Mouse (Mus musculus) forebrain, embryonic 10.5 days (tissue): ENCODE results near the gene Zfp691. TPM values are rescaled to one million over a fixed set of nuclear protein-coding genes. Genes with fewer than 3 reads are reported as not detected.

Experiments
- DNase-seq: peaks from one replicate; pipeline ENCODE4 v3.0.0-alpha.2; 2017; ENCODE audit warnings: low spot score; ENCODE audit errors: extremely low spot score
- H3K27ac ChIP-seq: fragments of 300-500 bp; sonication (generic); 2 replicates; pipeline ENCODE4 v1.5.1; 2016; ENCODE audit warnings: mild to moderate bottlenecking
- H3K27me3 ChIP-seq: fragments of 300-500 bp; sonication (generic); 2 replicates; pipeline ENCODE4 v1.6.1; 2016; ENCODE audit warnings: mild to moderate bottlenecking; ENCODE audit not compliant: poor library complexity, severe bottlenecking
- H3K36me3 ChIP-seq: fragments of 300-500 bp; sonication (generic); replicated peaks from 2 replicates; pipeline ENCODE4 v1.6.1; 2016; ENCODE audit warnings: mild to moderate bottlenecking, moderate library complexity
- H3K4me1 ChIP-seq: fragments of 300-500 bp; sonication (generic); 2 replicates; pipeline ENCODE4 v1.6.1; 2016
- H3K4me3 ChIP-seq: fragments of 300-500 bp; sonication (generic); 2 replicates; pipeline ENCODE4 v1.5.1; 2016; ENCODE audit warnings: mild to moderate bottlenecking, moderate library complexity
- H3K9me3 ChIP-seq: fragments of 300-500 bp; sonication (generic); 2 replicates; pipeline ENCODE4 v1.6.1; 2016; ENCODE audit warnings: mild to moderate bottlenecking, moderate library complexity
- WGBS: fragments of 180-500 bp; shearing (Covaris S2); methylation state at CpG from one replicate; pipeline ENCODE4 v1.1.7; 2016; 5-methylcytosine and 5-hydroxymethylcytosine counted together
- polyA plus RNA-seq: library from polyadenylated mRNA; unstranded; fragments of >200 nt; fragmentation: Nextera tagmentation; extraction: Ambion mirVana; gene quantifications from 2 replicates; pipeline ENCODE4 v1.2.1, GENCODE M21; 2016

Gene Zfp691
- 10.5 and 10.6 TPM in 2 replicates for polyA plus RNA-seq

- H3K27me3 ChIP-seq: no peaks in the 10 kb centered on the region
- WGBS: under 1% methylated on average over 40 of the region's 40 CpGs
These were observed at the start of gene Zfp691 for GRCm38 (mm10) chr4:119173851-119174453. TSS of gene Zfp691 (minus strand) at chr4:119174195.

GRCm38 (mm10) chr4:119223696-119224095, 49.7 kb upstream of the Zfp691 start:
- 89% methylated on average over 1 of the region's 1 CpGs for WGBS
- no peak overlapping the region for H3K4me3 ChIP-seq
- H3K27ac ChIP-seq: no peak overlapping the region
- no peaks in the 10 kb centered on the region for H3K27me3 ChIP-seq
- peaks cover 54% of the 10 kb centered on the region for H3K36me3 ChIP-seq
- peak; percentile 35 for DNase-seq
- no peaks in the 10 kb centered on the region for H3K9me3 ChIP-seq
- peaks cover 1% of the 10 kb centered on the region; the same call in 1 of the 2 replicates for H3K4me1 ChIP-seq

More at GRCm38 (mm10) chr4:119173851-119174453, at the start of gene Zfp691:
- Histone ChIP-seq H3K4me1 (peaks cover 24% of the 10 kb centered on the region), H3K4me3 (peak within 1 kb of the TSS; percentile 84), H3K27ac (peak within 1 kb of the TSS; percentile 92), H3K9me3 (no peaks in the 10 kb centered on the region), H3K36me3 (peaks cover 25% of the 10 kb centered on the region)
- DNase-seq: peak; percentile 91

GRCm38 (mm10) chr4:119218169-119218568, 44.2 kb upstream of the Zfp691 start, which contains the start of gene Tmem269:
TSS of gene Tmem269 (minus strand) at chr4:119218217.
- 10% methylated on average over 11 of the region's 11 CpGs for WGBS
- no peak for DNase-seq
- Histone ChIP-seq H3K4me1 (peaks cover 13% of the 10 kb centered on the region), H3K9me3 (no peaks in the 10 kb centered on the region), H3K36me3 (0 out of 2 replicates have a peak, but pooled peaks cover 3% of the 10 kb centered on the region), H3K27me3 (peaks cover 4% of the 10 kb centered on the region; the same call in 1 of the 2 replicates), H3K27ac (no peak within 1 kb of the TSS), H3K4me3 (0 out of 2 replicates have a peak within 1 kb of the TSS, but pooled peaks have one; percentile 3)

- H3K27me3 ChIP-seq: peaks cover 4% of the 10 kb centered on the region; the same call in 1 of the 2 replicates
- no peak overlapping the region for H3K27ac ChIP-seq
- peaks cover 13% of the 10 kb centered on the region for H3K4me1 ChIP-seq
- H3K4me3 ChIP-seq: no peak overlapping the region
- 88% methylated on average over 8 of the region's 8 CpGs for WGBS
- H3K36me3 ChIP-seq: no peaks in the 10 kb centered on the region
- no peak for DNase-seq
- H3K9me3 ChIP-seq: no peaks in the 10 kb centered on the region
These were observed 42.7 kb upstream of the Zfp691 start for GRCm38 (mm10) chr4:119216667-119217066.

- Histone ChIP-seq H3K9me3 (no peaks in the 10 kb centered on the region), H3K4me1 (peaks cover 7% of the 10 kb centered on the region; the same call in 1 of the 2 replicates), H3K27me3 (no peaks in the 10 kb centered on the region), H3K4me3 (no peak overlapping the region), H3K36me3 (peaks cover 17% of the 10 kb centered on the region), H3K27ac (no peak overlapping the region)
- DNase-seq: peak; percentile 53
- WGBS: 17% methylated on average over 8 of the region's 8 CpGs
These were observed 30.7 kb upstream of the Zfp691 start for GRCm38 (mm10) chr4:119204672-119205071.

- peaks cover 35% of the 10 kb centered on the region for H3K4me1 ChIP-seq
- 93% methylated on average over 6 of the region's 6 CpGs for WGBS
- H3K4me3 ChIP-seq: no peak overlapping the region
- no peak for DNase-seq
- H3K27ac ChIP-seq: no peak overlapping the region
- no peaks in the 10 kb centered on the region for H3K9me3 ChIP-seq
- peaks cover 28% of the 10 kb centered on the region for H3K36me3 ChIP-seq
- no peaks in the 10 kb centered on the region for H3K27me3 ChIP-seq
These were observed 24.1 kb upstream of the Zfp691 start for GRCm38 (mm10) chr4:119198105-119198504.

- peaks cover 14% of the 10 kb centered on the region for H3K36me3 ChIP-seq
- peak overlapping the region; percentile 93 for H3K27ac ChIP-seq
- no peak for DNase-seq
- H3K4me3 ChIP-seq: peak overlapping the region; percentile 84
- H3K4me1 ChIP-seq: peaks cover 35% of the 10 kb centered on the region
- no peaks in the 10 kb centered on the region for H3K9me3 ChIP-seq
- no peaks in the 10 kb centered on the region for H3K27me3 ChIP-seq
- WGBS: 7% methylated on average over 18 of the region's 18 CpGs
These were observed 21.8 kb upstream of the Zfp691 start for GRCm38 (mm10) chr4:119195582-119196320.

- peak; percentile 91 for DNase-seq
- WGBS: under 1% methylated on average over 47 of the region's 47 CpGs
- Histone ChIP-seq H3K4me3 (peak within 1 kb of the TSS; percentile 84), H3K9me3 (no peaks in the 10 kb centered on the region), H3K36me3 (peaks cover 11% of the 10 kb centered on the region; the same call in 1 of the 2 replicates), H3K27me3 (no peaks in the 10 kb centered on the region), H3K27ac (peak within 1 kb of the TSS; percentile 93), H3K4me1 (peaks cover 35% of the 10 kb centered on the region)
These were observed 21.1 kb upstream of the Zfp691 start, which contains the start of gene Svbp for GRCm38 (mm10) chr4:119194909-119195581. TSS of gene Svbp (plus strand) at chr4:119195306.

- no peak overlapping the region for H3K4me3 ChIP-seq
- no peak for DNase-seq
- H3K9me3 ChIP-seq: no peaks in the 10 kb centered on the region
- H3K27ac ChIP-seq: no peak overlapping the region
- peaks cover 29% of the 10 kb centered on the region for H3K4me1 ChIP-seq
- H3K36me3 ChIP-seq: 0 out of 2 replicates have a peak, but pooled peaks cover 6% of the 10 kb centered on the region
- WGBS: 87% methylated on average over 4 of the region's 4 CpGs
- no peaks in the 10 kb centered on the region for H3K27me3 ChIP-seq
These were observed 18.8 kb upstream of the Zfp691 start for GRCm38 (mm10) chr4:119192757-119193156.

- 80% methylated on average over 3 of the region's 3 CpGs for WGBS
- Histone ChIP-seq H3K4me3 (no peak overlapping the region), H3K27me3 (no peaks in the 10 kb centered on the region), H3K9me3 (no peaks in the 10 kb centered on the region), H3K27ac (no peak overlapping the region), H3K36me3 (no peaks in the 10 kb centered on the region), H3K4me1 (peaks cover 14% of the 10 kb centered on the region)
- DNase-seq: no peak
These were observed 17.3 kb upstream of the Zfp691 start for GRCm38 (mm10) chr4:119191273-119191672.

- no peaks in the 10 kb centered on the region for H3K27me3 ChIP-seq
- WGBS: 82% methylated on average over 8 of the region's 8 CpGs
- no peak overlapping the region for H3K4me3 ChIP-seq
- H3K9me3 ChIP-seq: no peaks in the 10 kb centered on the region
- H3K4me1 ChIP-seq: peaks cover 8% of the 10 kb centered on the region
- DNase-seq: no peak
- H3K27ac ChIP-seq: peak overlapping the region; percentile 56; the same call in 1 of the 2 replicates
- no peaks in the 10 kb centered on the region for H3K36me3 ChIP-seq
These were observed 16.6 kb upstream of the Zfp691 start for GRCm38 (mm10) chr4:119190618-119191017.

GRCm38 (mm10) chr4:119189864-119190263, 15.9 kb upstream of the Zfp691 start, which contains the start of gene Ermap:
TSS of gene Ermap (minus strand) at chr4:119190011.
- Histone ChIP-seq H3K4me1 (0 out of 2 replicates have a peak, but pooled peaks cover under 1% of the 10 kb centered on the region), H3K9me3 (no peaks in the 10 kb centered on the region), H3K27ac (peak within 1 kb of the TSS; percentile 56), H3K27me3 (no peaks in the 10 kb centered on the region), H3K36me3 (no peaks in the 10 kb centered on the region), H3K4me3 (peak within 1 kb of the TSS; percentile 20; the same call in 1 of the 2 replicates)
- no peak for DNase-seq
- 84% methylated on average over 6 of the region's 6 CpGs for WGBS
